Mouse (Mus musculus): Measurements from ENCODE around the gene Nfil3. TPM values are rescaled to one million over a fixed set of nuclear protein-coding genes. Genes with fewer than 3 reads are reported as not detected.

Nfil3 gene
- polyA plus RNA-seq, 1 experiment = 39.9 TPM

DNA sequence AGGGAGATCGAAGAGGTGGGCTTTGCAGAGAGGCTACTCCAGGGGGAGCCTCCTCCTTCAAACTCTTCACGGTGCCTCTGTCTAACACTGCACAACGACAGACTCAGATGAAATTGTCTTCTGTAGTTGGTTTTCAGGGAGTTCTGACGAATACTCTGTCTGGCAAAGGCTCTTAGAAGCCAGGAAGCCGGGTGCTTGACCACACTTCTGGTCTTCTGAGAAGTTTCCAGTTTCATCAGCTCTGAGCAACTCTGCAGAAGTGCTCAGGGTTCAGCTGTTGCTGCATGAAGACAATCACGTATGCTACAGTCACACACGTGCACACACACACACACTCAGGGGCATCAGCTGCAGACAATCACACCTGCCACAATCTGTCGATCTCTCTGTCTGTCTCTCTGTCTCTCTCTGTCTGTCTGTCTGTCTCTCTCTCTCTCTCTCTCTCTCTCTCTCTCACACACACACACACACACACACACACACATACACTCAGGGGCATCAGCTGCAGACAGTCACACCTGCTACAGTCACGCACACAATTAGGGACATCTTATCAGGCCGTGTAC lies 5.4 kb upstream of the Nfil3 start:
- H3K4me3 ChIP-seq (ENCODE audit: insufficient read depth, low read length) = no peak overlapping the region
- TF ChIP-seq CTCF (IDR thresholded peaks at IDR 0.05; ENCODE audit: borderline replicate concordance, insufficient read depth, low read length) (no peak), POLR2A (IDR thresholded peaks at IDR 0.05; ENCODE audit: low read depth, low read length) (no peak)
- 0 out of 2 replicates have a peak, but pooled peaks cover 2% of the 10 kb centered on the region for H3K4me1 ChIP-seq (ENCODE audit: control insufficient read depth, insufficient read depth, low read length)
- no peak overlapping the region for H3K27ac ChIP-seq (ENCODE audit: insufficient read depth, low read length)

DNA sequence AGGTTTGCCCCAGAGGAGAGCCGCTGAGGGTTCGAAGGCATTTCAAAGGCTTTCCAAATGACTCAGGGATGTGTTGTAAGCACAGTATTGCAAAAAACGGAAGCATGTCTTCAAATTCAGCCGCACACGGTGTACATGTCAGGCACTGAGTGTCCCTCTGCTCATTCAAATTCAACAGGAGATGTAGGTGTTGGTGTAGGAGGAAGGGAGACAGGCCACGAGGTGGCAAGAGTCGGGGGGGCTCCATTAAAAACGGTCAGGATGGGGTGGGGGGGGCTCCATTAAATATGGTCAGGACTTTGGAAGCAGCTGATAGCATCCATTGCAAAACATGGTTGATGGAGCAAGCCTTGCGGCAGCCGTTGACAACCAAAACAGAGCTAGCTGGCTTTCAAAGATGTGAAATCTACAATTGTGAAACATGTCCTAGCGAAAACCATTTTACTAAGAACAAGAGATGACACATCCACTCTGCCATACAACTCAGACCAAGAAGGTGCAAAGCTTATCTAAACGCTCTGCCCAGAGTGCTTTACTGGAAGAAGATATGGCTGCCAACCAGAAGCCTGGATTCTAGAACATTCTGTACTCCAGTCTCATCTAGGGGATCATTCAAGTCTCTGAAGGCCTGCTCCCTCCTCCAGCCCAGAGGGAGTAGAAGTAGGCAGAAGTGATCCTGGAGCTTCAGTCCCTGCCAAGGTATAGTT lies 4.8 kb upstream of the Nfil3 start:
- Histone ChIP-seq H3K4me3 (ENCODE audit: insufficient read depth, low read length) (no peak overlapping the region), H3K4me1 (ENCODE audit: control insufficient read depth, insufficient read depth, low read length) (0 out of 2 replicates have a peak, but pooled peaks cover 2% of the 10 kb centered on the region), H3K27ac (ENCODE audit: insufficient read depth, low read length) (no peak overlapping the region)
- TF ChIP-seq CTCF (IDR thresholded peaks at IDR 0.05; ENCODE audit: borderline replicate concordance, insufficient read depth, low read length) (no peak), POLR2A (IDR thresholded peaks at IDR 0.05; ENCODE audit: low read depth, low read length) (no peak)

DNA sequence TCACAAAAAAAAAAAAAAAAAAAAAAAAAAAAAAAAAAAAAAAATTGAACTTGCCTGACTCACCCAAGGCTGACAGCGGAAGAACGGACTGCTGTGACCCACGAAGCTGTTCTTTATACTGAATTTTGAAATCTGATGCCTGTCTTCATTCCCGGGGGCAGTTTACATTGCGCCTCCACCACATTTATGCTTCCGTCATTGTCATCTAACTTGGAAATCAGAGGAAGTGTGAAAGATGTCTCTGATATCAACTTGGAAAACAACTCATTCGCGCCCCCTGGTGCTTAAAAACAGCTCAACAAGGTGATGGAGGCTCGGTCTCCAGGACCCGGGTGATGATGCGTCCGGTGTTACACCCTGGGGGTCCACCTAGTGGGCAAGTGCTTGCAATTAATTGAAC lies 1.8 kb upstream of the Nfil3 start:
- Histone ChIP-seq H3K4me3 (ENCODE audit: insufficient read depth, low read length) (peak overlapping the region; percentile 37), H3K4me1 (ENCODE audit: control insufficient read depth, insufficient read depth, low read length) (0 out of 2 replicates have a peak, but pooled peaks cover 2% of the 10 kb centered on the region), H3K27ac (ENCODE audit: insufficient read depth, low read length) (no peak overlapping the region)
- TF ChIP-seq POLR2A (IDR thresholded peaks at IDR 0.05; ENCODE audit: low read depth, low read length) (no peak), CTCF (IDR thresholded peaks at IDR 0.05; ENCODE audit: borderline replicate concordance, insufficient read depth, low read length) (peak; percentile 55; the same call in 1 of the 2 replicates)

DNA sequence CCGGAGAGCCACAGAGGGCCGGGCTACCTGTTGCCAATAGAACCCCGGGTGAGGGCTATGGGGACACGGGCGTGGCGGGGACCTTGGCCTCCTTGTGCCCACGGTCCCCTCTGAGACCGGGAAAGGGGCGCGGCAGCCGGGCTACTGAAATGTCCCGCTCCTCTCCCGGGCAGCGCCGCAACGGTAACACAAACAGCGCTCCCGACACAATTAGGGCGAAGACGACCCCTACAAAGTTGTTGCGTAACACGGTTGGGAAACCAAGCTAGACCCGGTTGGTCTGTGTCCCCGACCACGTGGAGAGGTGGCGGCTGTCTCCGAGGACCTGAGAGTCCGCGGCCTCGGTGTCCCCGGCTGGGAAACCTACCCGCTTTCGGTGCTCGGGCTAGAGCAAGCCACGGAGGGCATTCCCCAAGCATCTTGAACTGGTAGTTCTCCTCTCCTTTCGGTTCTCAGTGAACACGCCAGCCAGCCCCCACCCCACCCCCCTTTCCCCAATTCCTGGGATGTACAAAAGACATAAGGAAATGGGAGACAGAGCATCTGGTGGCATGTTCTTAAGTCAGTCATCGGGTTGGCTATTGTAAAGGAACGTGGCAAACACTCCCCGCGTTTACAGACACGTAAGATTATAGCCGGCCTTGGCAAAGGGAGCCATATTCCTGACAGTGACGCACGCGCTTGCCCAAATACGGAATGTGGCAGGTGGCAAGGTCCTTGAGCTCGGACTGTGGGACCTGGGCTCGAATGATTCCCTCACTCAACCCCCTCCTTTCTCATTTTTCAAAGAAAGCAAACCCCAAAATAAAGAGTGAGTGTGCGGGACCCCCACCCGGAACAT lies 788 bp upstream of the Nfil3 start:
- Histone ChIP-seq H3K4me1 (ENCODE audit: control insufficient read depth, insufficient read depth, low read length) (peaks cover 8% of the 10 kb centered on the region; the same call in 1 of the 2 replicates), H3K4me3 (ENCODE audit: insufficient read depth, low read length) (peak overlapping the region; percentile 86), H3K27ac (ENCODE audit: insufficient read depth, low read length) (peak overlapping the region; percentile 83)
- TF ChIP-seq POLR2A (IDR thresholded peaks at IDR 0.05; ENCODE audit: low read depth, low read length) (peak; percentile 41), CTCF (IDR thresholded peaks at IDR 0.05; ENCODE audit: borderline replicate concordance, insufficient read depth, low read length) (no peak)

DNA sequence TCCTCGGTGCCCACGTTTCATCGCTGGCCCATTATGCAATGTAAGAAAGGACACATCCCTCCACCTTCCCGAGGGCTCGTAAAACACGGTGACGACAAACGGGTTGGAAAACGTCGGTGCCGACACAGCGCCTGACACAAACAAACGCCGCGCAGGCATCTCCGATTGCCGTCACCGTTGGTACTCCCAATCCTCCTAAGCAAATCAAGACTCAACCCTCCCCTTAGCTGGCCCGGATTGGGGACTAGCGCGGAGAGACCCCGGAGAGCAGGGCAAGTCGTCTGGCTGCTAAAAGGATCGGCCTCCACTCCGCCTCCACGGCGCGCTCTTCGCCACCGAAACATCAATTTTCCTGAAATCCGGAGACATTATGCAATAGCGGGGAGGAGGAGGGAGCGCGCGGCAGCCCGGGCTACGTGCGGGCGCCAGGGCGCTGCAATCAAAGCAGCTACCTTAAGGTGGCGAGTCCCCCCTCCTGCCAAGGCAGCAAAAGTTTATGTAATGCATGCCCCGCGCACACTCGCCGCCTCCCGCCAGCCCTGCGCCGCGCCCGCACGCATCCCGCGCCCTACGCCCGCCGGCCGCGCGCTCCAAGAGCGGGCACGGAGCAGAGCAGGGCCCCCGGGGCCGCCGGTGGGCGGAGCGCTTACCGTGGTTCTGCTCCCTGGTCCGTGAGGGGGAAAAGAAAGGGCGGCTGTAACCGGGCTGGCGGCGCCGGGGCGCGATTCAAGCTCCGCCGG lies 492 bp downstream of the Nfil3 start:
- Histone ChIP-seq H3K4me1 (ENCODE audit: control insufficient read depth, insufficient read depth, low read length) (peaks cover 8% of the 10 kb centered on the region; the same call in 1 of the 2 replicates), H3K27ac (ENCODE audit: insufficient read depth, low read length) (peak overlapping the region; percentile 66), H3K4me3 (ENCODE audit: insufficient read depth, low read length) (peak overlapping the region; percentile 90)
- no peak for TF ChIP-seq CTCF (IDR thresholded peaks at IDR 0.05; ENCODE audit: borderline replicate concordance, insufficient read depth, low read length)
- TF ChIP-seq POLR2A (IDR thresholded peaks at IDR 0.05; ENCODE audit: low read depth, low read length) = peak; percentile 22; the same call in 1 of the 2 replicates

GRCm38 (mm10) chr13:52979331-52980051 lies 1.4 kb downstream of the Nfil3 start:
- no peak for TF ChIP-seq POLR2A (IDR thresholded peaks at IDR 0.05; ENCODE audit: low read depth, low read length)
- no peak for TF ChIP-seq CTCF (IDR thresholded peaks at IDR 0.05; ENCODE audit: borderline replicate concordance, insufficient read depth, low read length)
- H3K4me1 ChIP-seq (ENCODE audit: control insufficient read depth, insufficient read depth, low read length) = peaks cover 8% of the 10 kb centered on the region; the same call in 1 of the 2 replicates
- peak overlapping the region; percentile 90 for H3K4me3 ChIP-seq (ENCODE audit: insufficient read depth, low read length)
- peak overlapping the region; percentile 66 for H3K27ac ChIP-seq (ENCODE audit: insufficient read depth, low read length)

GRCm38 (mm10) chr13:52978321-52978981 lies 2.4 kb downstream of the Nfil3 start:
- H3K4me3 ChIP-seq (ENCODE audit: insufficient read depth, low read length) = peak overlapping the region; percentile 91
- TF ChIP-seq POLR2A (IDR thresholded peaks at IDR 0.05; ENCODE audit: low read depth, low read length) = peak; percentile 84
- TF ChIP-seq CTCF (IDR thresholded peaks at IDR 0.05; ENCODE audit: borderline replicate concordance, insufficient read depth, low read length) = no peak
- H3K4me1 ChIP-seq (ENCODE audit: control insufficient read depth, insufficient read depth, low read length) = peaks cover 10% of the 10 kb centered on the region; the same call in 1 of the 2 replicates
- H3K27ac ChIP-seq (ENCODE audit: insufficient read depth, low read length) = peak overlapping the region; percentile 98

- TF ChIP-seq CTCF (IDR thresholded peaks at IDR 0.05; ENCODE audit: borderline replicate concordance, insufficient read depth, low read length) (no peak), POLR2A (IDR thresholded peaks at IDR 0.05; ENCODE audit: low read depth, low read length) (peak; percentile 35; the same call in 1 of the 2 replicates)
These were observed 3.1 kb downstream of the Nfil3 start for GRCm38 (mm10) chr13:52977757-52978156.

More at GRCm38 (mm10) chr13:52977757-52978156, 3.1 kb downstream of the Nfil3 start:
- Histone ChIP-seq H3K4me3 (ENCODE audit: insufficient read depth, low read length) (peak overlapping the region; percentile 69), H3K4me1 (ENCODE audit: control insufficient read depth, insufficient read depth, low read length) (peaks cover 8% of the 10 kb centered on the region; the same call in 1 of the 2 replicates), H3K27ac (ENCODE audit: insufficient read depth, low read length) (peak overlapping the region; percentile 98)
